Mouse (Mus musculus) spleen, adult 2 months (tissue): ENCODE measurements around the gene Gm5788.

ENCODE experiments used
- CTCF ChIP-seq: fragments of 200-500 bp; IDR thresholded peaks from 2 replicates; pipeline ENCODE4 v1.5.1; 2011; ENCODE audit warnings: mild to moderate bottlenecking, inconsistent platforms; ENCODE audit not compliant: insufficient read depth, insufficient read length, insufficient replicate concordance; ENCODE audit errors: extremely low read depth
- POLR2A ChIP-seq: fragments of 200-500 bp; IDR thresholded peaks from 2 replicates; pipeline ENCODE4 v1.6.1; 2011; ENCODE audit warnings: low read depth, low read length, inconsistent platforms

GRCm38 (mm10) chr12:87464678-87465297, 29.7 kb upstream of the Gm5788 start:
- TF ChIP-seq CTCF (no peak), POLR2A (no peak)
